Mouse (Mus musculus) splenic B cell, adult 2 months (primary cell): ENCODE measurements around the gene Parp1.
"Not testable (repeated sequence)": the region's sequence is repeated elsewhere in the genome, so short reads cannot be mapped to it uniquely, and the experiment has no call there.

ENCODE experiments used
- DNase-seq: peaks from one replicate; pipeline ENCODE4 v3.0.0-alpha.2; 2011; ENCODE audit warnings: low read depth, low spot score
- H3K27me3 ChIP-seq: 2 replicates; pipeline ENCODE4 v1.6.1; 2012; ENCODE audit warnings: mild to moderate bottlenecking, low read length, moderate library complexity, mixed read lengths; ENCODE audit not compliant: control insufficient read depth, poor library complexity, insufficient read depth, severe bottlenecking
- H3K36me3 ChIP-seq: 2 replicates; pipeline ENCODE4 v1.6.1; 2012; ENCODE audit warnings: mild to moderate bottlenecking, low read length, moderate library complexity, mixed read lengths; ENCODE audit not compliant: control insufficient read depth, poor library complexity, insufficient read depth, severe bottlenecking

The Parp1 gene

GRCm38 (mm10) chr1:180637796-180638195, 69.1 kb downstream of the Parp1 start:
- H3K36me3 ChIP-seq, H3K27me3 ChIP-seq, DNase-seq: not testable (repeated sequence)

- H3K27me3 ChIP-seq: no peaks in the 10 kb centered on the region
- no peaks in the 10 kb centered on the region for H3K36me3 ChIP-seq
- DNase-seq: no peak
Observed at GRCm38 (mm10) chr1:180639416-180640401, 71.0 kb downstream of the Parp1 start.

GRCm38 (mm10) chr1:180640605-180641125, 71.9 kb downstream of the Parp1 start:
- H3K27me3 ChIP-seq: no peaks in the 10 kb centered on the region
- DNase-seq: peak; percentile 38
- no peaks in the 10 kb centered on the region for H3K36me3 ChIP-seq

GRCm38 (mm10) chr1:180641137-180641517, 72.4 kb downstream of the Parp1 start, which contains the start of gene Lin9:
Lin9 (plus strand) TSS chr1:180641150.
- DNase-seq: peak; percentile 89
- Histone ChIP-seq H3K27me3 (no peaks in the 10 kb centered on the region), H3K36me3 (no peaks in the 10 kb centered on the region)

GRCm38 (mm10) chr1:180641518-180642227, 72.9 kb downstream of the Parp1 start:
- no peaks in the 10 kb centered on the region for H3K27me3 ChIP-seq
- DNase-seq: peak; percentile 43

GRCm38 (mm10) chr1:180642228-180642564, 73.5 kb downstream of the Parp1 start:
- Histone ChIP-seq H3K36me3 (no peaks in the 10 kb centered on the region; the same call in 1 of the 2 replicates), H3K27me3 (no peaks in the 10 kb centered on the region)
- no peak for DNase-seq

More at GRCm38 (mm10) chr1:180641518-180642227, 72.9 kb downstream of the Parp1 start:
- no peaks in the 10 kb centered on the region; the same call in 1 of the 2 replicates for H3K36me3 ChIP-seq
